Mouse (Mus musculus): ENCODE results near the gene Tbl1xr1. TPM values are rescaled to one million over a fixed set of nuclear protein-coding genes. Genes with fewer than 3 reads are reported as not detected.

Gene Tbl1xr1
- total and polyA plus RNA-seq, 3 experiments, result 13.5 to 67.2 (median 63.2) TPM

DNA sequence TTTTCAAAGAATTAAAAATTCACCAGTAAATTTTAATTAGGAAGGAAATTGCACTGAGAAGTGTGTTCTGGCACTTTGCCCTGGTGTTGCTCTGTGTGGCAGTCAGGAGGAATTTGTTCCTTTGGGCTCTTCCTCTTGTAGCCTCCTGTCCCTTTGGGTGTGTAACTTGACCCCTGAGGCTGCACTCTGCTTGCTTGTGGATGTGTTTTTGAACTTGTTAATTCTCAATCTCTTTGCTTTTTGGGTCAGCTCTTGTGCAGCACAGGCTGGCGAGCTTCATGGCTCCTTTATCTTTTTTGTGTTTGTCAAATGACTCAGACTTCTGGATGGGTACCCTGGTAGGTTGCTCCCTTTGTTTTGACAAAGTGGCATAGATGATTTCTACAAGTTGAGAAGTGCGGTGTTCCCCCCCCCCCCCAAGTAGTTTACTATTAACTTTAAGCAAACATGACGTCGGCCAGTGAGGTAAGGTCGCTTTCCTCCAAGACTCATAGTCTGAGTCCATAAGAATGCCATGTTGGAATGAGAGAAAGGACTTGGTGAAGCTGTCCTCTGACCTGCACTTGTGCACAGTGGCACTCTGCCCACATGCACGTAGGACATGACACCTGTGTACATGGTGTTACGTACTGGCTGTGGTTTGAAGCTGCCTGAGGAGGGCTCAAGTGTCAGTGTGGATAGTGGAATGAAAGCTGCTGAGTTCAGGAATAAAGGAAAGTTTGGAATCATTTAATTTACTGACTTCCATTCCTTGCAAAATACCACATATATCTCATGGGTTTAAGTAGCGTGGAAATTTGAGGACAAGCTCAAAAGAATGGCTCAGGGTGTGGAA lies 14.2 kb downstream of the Tbl1xr1 start:
- TF ChIP-seq POLR2A (IDR thresholded peaks at IDR 0.05; ENCODE audit: insufficient read depth, low read depth, low read length), result no peak
- no peak for TF ChIP-seq EP300 (IDR thresholded peaks at IDR 0.05; ENCODE audit: insufficient read depth, low read depth, low read length)
- TF ChIP-seq CTCF (IDR thresholded peaks at IDR 0.05), result no peak
- peak overlapping the region; percentile 19 for H3K27ac ChIP-seq
- no peak overlapping the region for H3K9ac ChIP-seq (ENCODE audit: low read depth, low read length)
- WGBS, result 45% methylated on average over 8 of the region's 8 CpGs
- H3K27me3 ChIP-seq (ENCODE audit: control insufficient read depth, insufficient read depth, low read length), result no peaks in the 10 kb centered on the region
- intact Hi-C loops (cut with DNase I), result loop anchor here (5.0 kb wide), 1 partner anchor 52 kb away; no protein-coding TSS in a partner anchor
- peaks cover 23% of the 10 kb centered on the region for H3K4me1 ChIP-seq (ENCODE audit: control insufficient read depth, insufficient read depth, low read length)
- H3K79me2 ChIP-seq (replicated peaks; ENCODE audit: control insufficient read depth, insufficient read depth, low read length), result peaks cover 5% of the 10 kb centered on the region; the same call in 1 of the 2 replicates
- H3K36me3 ChIP-seq (ENCODE audit: control insufficient read depth, insufficient read depth, low read length), result peaks cover 15% of the 10 kb centered on the region
- DNase-seq, result peak in 1 of 2 experiments; percentile 37
- H3K4me3 ChIP-seq, result no peak overlapping the region

DNA sequence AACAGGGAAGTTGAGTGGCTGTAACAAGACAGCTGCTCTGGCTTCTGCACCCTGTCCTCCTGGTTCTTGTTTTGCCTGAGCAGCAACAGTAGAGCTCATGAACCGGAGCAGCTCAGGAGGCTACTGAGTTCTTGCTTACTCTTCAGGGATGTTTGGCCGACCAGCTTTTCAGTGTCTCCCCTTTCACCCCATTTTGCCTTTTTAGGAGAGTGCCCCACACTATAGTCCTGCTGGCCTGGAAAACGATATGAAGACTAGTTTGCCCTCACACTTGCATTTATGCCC lies 14.8 kb downstream of the Tbl1xr1 start:
- intact Hi-C loops (cut with DNase I), result loop anchor here (5.0 kb wide), 1 partner anchor 51 kb away; no protein-coding TSS in a partner anchor
- peaks cover 15% of the 10 kb centered on the region for H3K36me3 ChIP-seq (ENCODE audit: control insufficient read depth, insufficient read depth, low read length)
- no peaks in the 10 kb centered on the region for H3K27me3 ChIP-seq (ENCODE audit: control insufficient read depth, insufficient read depth, low read length)
- peaks cover 8% of the 10 kb centered on the region; the same call in 1 of the 2 replicates for H3K79me2 ChIP-seq (replicated peaks; ENCODE audit: control insufficient read depth, insufficient read depth, low read length)
- TF ChIP-seq POLR2A (IDR thresholded peaks at IDR 0.05; ENCODE audit: insufficient read depth, low read depth, low read length) (no peak), EP300 (IDR thresholded peaks at IDR 0.05; ENCODE audit: insufficient read depth, low read depth, low read length) (no peak), CTCF (IDR thresholded peaks at IDR 0.05) (no peak)
- WGBS, result 67% methylated on average over 3 of the region's 3 CpGs
- peak in 1 of 2 experiments; percentile 26 for DNase-seq
- no peak overlapping the region for H3K4me3 ChIP-seq
- H3K27ac ChIP-seq, result peak overlapping the region; percentile 10; the same call in 1 of the 2 replicates
- no peak overlapping the region for H3K9ac ChIP-seq (ENCODE audit: low read depth, low read length)
- peaks cover 25% of the 10 kb centered on the region for H3K4me1 ChIP-seq (ENCODE audit: control insufficient read depth, insufficient read depth, low read length)

DNA sequence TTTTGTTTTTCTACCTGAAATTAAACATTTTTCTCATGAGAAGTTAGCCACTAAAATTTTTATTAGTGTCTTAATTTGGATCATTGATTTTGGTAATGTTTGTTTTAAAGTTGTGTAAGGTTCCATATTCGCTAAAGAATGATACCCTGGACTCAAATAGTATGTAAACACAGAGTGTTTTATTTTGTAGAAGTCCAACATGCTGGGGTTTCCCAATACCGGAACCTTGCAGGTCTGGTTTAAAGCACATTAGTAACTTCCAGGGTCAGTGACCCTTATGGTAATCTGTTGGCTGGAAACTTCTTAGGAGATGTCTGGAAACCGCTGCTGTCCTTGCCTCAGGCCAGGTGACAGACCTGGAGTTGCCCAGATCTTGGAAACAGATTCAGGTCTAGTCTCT lies 15.2 kb downstream of the Tbl1xr1 start:
- TF ChIP-seq CTCF (IDR thresholded peaks at IDR 0.05), result no peak
- no peak for TF ChIP-seq EP300 (IDR thresholded peaks at IDR 0.05; ENCODE audit: insufficient read depth, low read depth, low read length)
- TF ChIP-seq POLR2A (IDR thresholded peaks at IDR 0.05; ENCODE audit: insufficient read depth, low read depth, low read length), result no peak
- Histone ChIP-seq H3K36me3 (ENCODE audit: control insufficient read depth, insufficient read depth, low read length) (peaks cover 19% of the 10 kb centered on the region), H3K27me3 (ENCODE audit: control insufficient read depth, insufficient read depth, low read length) (no peaks in the 10 kb centered on the region), H3K79me2 (replicated peaks; ENCODE audit: control insufficient read depth, insufficient read depth, low read length) (peaks cover 8% of the 10 kb centered on the region; the same call in 1 of the 2 replicates), H3K9ac (ENCODE audit: low read depth, low read length) (no peak overlapping the region), H3K27ac (peak overlapping the region; percentile 10; the same call in 1 of the 2 replicates), H3K4me3 (no peak overlapping the region), H3K4me1 (ENCODE audit: control insufficient read depth, insufficient read depth, low read length) (peaks cover 27% of the 10 kb centered on the region)
- DNase-seq, result no peak
- WGBS, result 83% methylated on average over 3 of the region's 3 CpGs
- intact Hi-C loops (cut with DNase I), result loop anchor here (5.0 kb wide), 1 partner anchor 51 kb away; no protein-coding TSS in a partner anchor

DNA sequence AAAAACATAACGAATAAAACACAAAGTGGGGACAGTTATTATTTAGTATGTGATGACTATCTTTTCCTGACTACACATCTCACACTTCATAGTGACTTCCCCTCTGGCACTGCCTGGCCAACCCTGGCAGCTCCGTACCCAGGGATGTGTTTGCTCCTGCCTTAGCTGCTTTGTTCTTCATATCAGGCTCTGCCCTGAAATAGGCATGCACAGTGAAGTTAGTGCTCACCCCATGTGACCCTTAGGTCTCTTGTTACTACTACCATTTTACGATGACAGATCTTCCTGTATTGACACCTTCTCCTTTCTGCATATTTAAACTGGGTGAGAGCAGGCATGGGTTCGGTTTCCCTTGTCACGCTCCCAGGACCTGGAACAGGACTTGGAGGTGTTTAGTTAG lies 16.3 kb downstream of the Tbl1xr1 start:
- DNase-seq, result no peak
- peaks cover 22% of the 10 kb centered on the region for H3K36me3 ChIP-seq (ENCODE audit: control insufficient read depth, insufficient read depth, low read length)
- peaks cover 8% of the 10 kb centered on the region for H3K79me2 ChIP-seq (replicated peaks; ENCODE audit: control insufficient read depth, insufficient read depth, low read length)
- 55% methylated on average over 5 of the region's 5 CpGs for WGBS
- peak overlapping the region; percentile 16; the same call in 1 of the 2 replicates for H3K27ac ChIP-seq
- intact Hi-C loops (cut with DNase I), result loop anchor here (5.0 kb wide), 1 partner anchor 50 kb away; no protein-coding TSS in a partner anchor
- H3K9ac ChIP-seq (ENCODE audit: low read depth, low read length), result no peak overlapping the region
- TF ChIP-seq POLR2A (IDR thresholded peaks at IDR 0.05; ENCODE audit: insufficient read depth, low read depth, low read length) (no peak), EP300 (IDR thresholded peaks at IDR 0.05; ENCODE audit: insufficient read depth, low read depth, low read length) (no peak), CTCF (IDR thresholded peaks at IDR 0.05) (no peak)
- H3K4me3 ChIP-seq, result no peak overlapping the region
- no peaks in the 10 kb centered on the region for H3K27me3 ChIP-seq (ENCODE audit: control insufficient read depth, insufficient read depth, low read length)
- peaks cover 29% of the 10 kb centered on the region for H3K4me1 ChIP-seq (ENCODE audit: control insufficient read depth, insufficient read depth, low read length)

DNA sequence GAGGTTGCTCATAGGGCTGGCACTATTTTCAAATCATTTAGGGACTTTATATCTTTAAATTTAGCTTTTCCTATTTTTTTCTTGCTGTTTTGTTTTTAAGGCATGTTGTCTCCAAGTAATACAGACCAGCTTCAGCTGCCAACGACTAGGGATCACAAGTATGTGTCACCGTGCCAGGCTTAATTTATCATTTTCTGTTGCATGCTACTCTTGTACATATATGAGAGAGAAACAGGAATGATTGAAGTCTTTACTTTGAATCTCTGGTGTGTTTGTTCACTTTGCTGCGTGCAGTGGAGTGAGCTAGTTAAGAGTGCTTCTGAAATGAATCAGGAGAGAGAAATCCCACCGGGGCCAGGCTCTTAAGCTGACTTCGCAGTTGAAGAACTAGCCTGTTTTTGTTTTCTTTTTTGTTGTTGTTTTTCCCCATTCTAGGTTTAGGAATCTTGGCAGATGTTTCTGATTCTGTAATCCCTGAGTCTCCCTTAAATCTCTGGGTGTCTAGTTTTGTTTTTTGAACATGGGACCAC lies 27.6 kb downstream of the Tbl1xr1 start:
- Histone ChIP-seq H3K27me3 (ENCODE audit: control insufficient read depth, insufficient read depth, low read length) (no peaks in the 10 kb centered on the region), H3K4me1 (ENCODE audit: control insufficient read depth, insufficient read depth, low read length) (peaks cover 6% of the 10 kb centered on the region), H3K4me3 (no peak overlapping the region), H3K9ac (ENCODE audit: low read depth, low read length) (no peak overlapping the region), H3K27ac (no peak overlapping the region), H3K36me3 (ENCODE audit: control insufficient read depth, insufficient read depth, low read length) (peaks cover 14% of the 10 kb centered on the region), H3K79me2 (replicated peaks; ENCODE audit: control insufficient read depth, insufficient read depth, low read length) (peaks cover 4% of the 10 kb centered on the region)
- 32% methylated on average over 5 of the region's 5 CpGs for WGBS
- DNase-seq, result no peak
- intact Hi-C loops (cut with DNase I), result no loop called here
- no peak for TF ChIP-seq POLR2A (IDR thresholded peaks at IDR 0.05; ENCODE audit: insufficient read depth, low read depth, low read length)
- no peak for TF ChIP-seq CTCF (IDR thresholded peaks at IDR 0.05)
- TF ChIP-seq EP300 (IDR thresholded peaks at IDR 0.05; ENCODE audit: insufficient read depth, low read depth, low read length), result no peak

DNA sequence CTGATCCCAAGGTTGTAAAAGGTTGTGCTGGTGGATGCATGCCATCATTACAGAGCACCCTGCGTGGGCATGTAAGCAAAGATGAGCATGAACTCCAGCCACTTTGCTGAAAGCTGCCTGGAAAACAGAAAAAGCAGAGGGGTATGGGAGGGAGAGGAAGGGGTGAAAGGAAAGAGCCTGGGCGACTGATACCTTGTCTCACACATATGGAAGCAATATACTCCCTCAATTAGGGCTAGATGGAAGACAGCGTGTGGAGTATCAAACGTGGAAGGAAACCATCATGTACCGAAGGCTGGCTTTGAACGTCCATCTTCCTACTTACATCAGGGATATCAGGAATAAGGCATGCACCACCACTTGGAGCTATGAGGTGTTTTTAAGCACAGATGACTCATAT lies 29.0 kb downstream of the Tbl1xr1 start:
- Histone ChIP-seq H3K4me3 (no peak overlapping the region), H3K79me2 (replicated peaks; ENCODE audit: control insufficient read depth, insufficient read depth, low read length) (peaks cover 4% of the 10 kb centered on the region), H3K27me3 (ENCODE audit: control insufficient read depth, insufficient read depth, low read length) (no peaks in the 10 kb centered on the region), H3K9ac (ENCODE audit: low read depth, low read length) (no peak overlapping the region), H3K27ac (no peak overlapping the region), H3K4me1 (ENCODE audit: control insufficient read depth, insufficient read depth, low read length) (peaks cover 5% of the 10 kb centered on the region), H3K36me3 (ENCODE audit: control insufficient read depth, insufficient read depth, low read length) (peaks cover 8% of the 10 kb centered on the region)
- no peak for TF ChIP-seq EP300 (IDR thresholded peaks at IDR 0.05; ENCODE audit: insufficient read depth, low read depth, low read length)
- DNase-seq, result no peak
- intact Hi-C loops (cut with DNase I), result no loop called here
- WGBS, result 70% methylated on average over 6 of the region's 6 CpGs

Data from heart, adult 2 months (tissue).